Mouse (Mus musculus): ENCODE data around the gene 4933434E20Rik.

Gene 4933434E20Rik

GRCm38 (mm10) chr3:90051441-90052350 lies at the start of gene 4933434E20Rik:
4933434E20Rik (plus strand) TSS chr3:90051636.
- peak; percentile 60 for DNase-seq (ENCODE audit: low read depth)

GRCm38 (mm10) chr3:90004091-90004796 lies 47.2 kb upstream of the 4933434E20Rik start:
- DNase-seq (ENCODE audit: low read depth): no peak

GRCm38 (mm10) chr3:90010291-90010690 lies 41.1 kb upstream of the 4933434E20Rik start:
- no peak for DNase-seq (ENCODE audit: low read depth)

GRCm38 (mm10) chr3:90016626-90017025 lies 34.8 kb upstream of the 4933434E20Rik start:
- no peak for DNase-seq (ENCODE audit: low read depth)

- no peak for DNase-seq (ENCODE audit: low read depth)
These were observed 16.8 kb upstream of the 4933434E20Rik start for GRCm38 (mm10) chr3:90034653-90035052.

GRCm38 (mm10) chr3:90036263-90036662 lies 15.2 kb upstream of the 4933434E20Rik start:
- DNase-seq (ENCODE audit: low read depth): no peak

- DNase-seq (ENCODE audit: low read depth): no peak
These were observed 1.7 kb upstream of the 4933434E20Rik start for GRCm38 (mm10) chr3:90049691-90050090.

- peak; percentile 95 for DNase-seq (ENCODE audit: low read depth)
These were observed 1.2 kb downstream of the 4933434E20Rik start, which contains the start of gene Ubap2l for GRCm38 (mm10) chr3:90052351-90053241. Ubap2l (minus strand) TSS chr3:90052628.

GRCm38 (mm10) chr3:90061549-90061948 lies 10.1 kb downstream of the 4933434E20Rik start:
- DNase-seq (ENCODE audit: low read depth): no peak

- DNase-seq (ENCODE audit: low read depth): no peak
These were observed 11.1 kb downstream of the 4933434E20Rik start for GRCm38 (mm10) chr3:90062539-90062938.

GRCm38 (mm10) chr3:90064383-90064782 lies 12.9 kb downstream of the 4933434E20Rik start:
- DNase-seq (ENCODE audit: low read depth): no peak

GRCm38 (mm10) chr3:90065553-90065952 lies 14.1 kb downstream of the 4933434E20Rik start:
- peak; percentile 50 for DNase-seq (ENCODE audit: low read depth)

GRCm38 (mm10) chr3:90067851-90068250 lies 16.4 kb downstream of the 4933434E20Rik start:
- no peak for DNase-seq (ENCODE audit: low read depth)

GRCm38 (mm10) chr3:90069688-90070087 lies 18.3 kb downstream of the 4933434E20Rik start:
- no peak for DNase-seq (ENCODE audit: low read depth)

- DNase-seq (ENCODE audit: low read depth): no peak
These were observed 20.9 kb downstream of the 4933434E20Rik start, which contains the start of gene Tpm3 for GRCm38 (mm10) chr3:90072294-90072693. Tpm3 (plus strand) TSS chr3:90072649.

GRCm38 (mm10) chr3:90076921-90077716 lies 25.7 kb downstream of the 4933434E20Rik start:
- peak; percentile 89 for DNase-seq (ENCODE audit: low read depth)

- no peak for DNase-seq (ENCODE audit: low read depth)
These were observed 26.8 kb downstream of the 4933434E20Rik start for GRCm38 (mm10) chr3:90078224-90078623.

- DNase-seq (ENCODE audit: low read depth): peak; percentile 93
These were observed 27.8 kb downstream of the 4933434E20Rik start for GRCm38 (mm10) chr3:90079133-90079762.

- peak; percentile 76 for DNase-seq (ENCODE audit: low read depth)
These were observed 28.5 kb downstream of the 4933434E20Rik start for GRCm38 (mm10) chr3:90079763-90080497.

- DNase-seq (ENCODE audit: low read depth): no peak
These were observed 29.0 kb downstream of the 4933434E20Rik start for GRCm38 (mm10) chr3:90080498-90080863.
